Mouse (Mus musculus) MEL (cell line): Measurements from ENCODE around the gene Pld4. TPM values are rescaled to one million over a fixed set of nuclear protein-coding genes. Genes with fewer than 3 reads are reported as not detected.
A peak's percentile ranks its signal among the peaks of the same experiment; 100 is the strongest.

Experiments
- DNase-seq: peaks from one replicate; pipeline ENCODE4 v3.0.0; 2011; ENCODE audit warnings: low read depth, low spot score
- H3K27ac ChIP-seq: 2 replicates; pipeline ENCODE4 v1.5.1; 2012; ENCODE audit warnings: low read depth, mild to moderate bottlenecking, control low read depth, low read length, moderate library complexity; ENCODE audit not compliant: control insufficient read depth
- H3K27me3 ChIP-seq, 2 experiments: fragments of 150-350 bp in 1 of 2; sonication (generic) in 1 of 2; 2 replicates each; pipeline ENCODE4 v1.6.1; 2012; ENCODE audit warnings: low read length in 2 of 2, mild to moderate bottlenecking in 2 of 2, improper control_type of control experiment in 1 of 2, moderate library complexity in 1 of 2; ENCODE audit not compliant: insufficient read depth in 2 of 2, control insufficient read depth in 1 of 2
- H3K36me3 ChIP-seq, 2 experiments: 2 replicates each; pipeline ENCODE4 v1.6.1; 2012 to 2014; ENCODE audit warnings: low read length in 2 of 2, improper control_type of control experiment in 1 of 2, inconsistent platforms in 1 of 2, mild to moderate bottlenecking in 1 of 2; ENCODE audit not compliant: insufficient read depth in 2 of 2, control insufficient read depth in 1 of 2
- H3K4me1 ChIP-seq, 2 experiments: fragments of 150-350 bp in 1 of 2; sonication (generic) in 1 of 2; 2 replicates each; pipeline ENCODE4 v1.6.1; 2012; ENCODE audit warnings: low read length in 2 of 2, improper control_type of control experiment in 1 of 2, mild to moderate bottlenecking in 1 of 2; ENCODE audit not compliant: insufficient read depth in 2 of 2, control insufficient read depth in 1 of 2
- H3K4me3 ChIP-seq, 2 experiments: fragments of 150-350 bp in 1 of 2; sonication (generic) in 1 of 2; 2 replicates each; pipeline ENCODE4 v1.5.1; 2012; ENCODE audit warnings: low read depth in 2 of 2, low read length in 2 of 2, mild to moderate bottlenecking in 2 of 2, moderate library complexity in 2 of 2, control low read depth in 1 of 2, improper control_type of control experiment in 1 of 2; ENCODE audit not compliant: control insufficient read depth in 1 of 2, insufficient read depth in 1 of 2
- H3K79me2 ChIP-seq: 2 replicates; pipeline ENCODE4 v1.6.1; 2012; ENCODE audit warnings: mild to moderate bottlenecking, low read length, moderate library complexity; ENCODE audit not compliant: control insufficient read depth, poor library complexity, insufficient read depth
- H3K9ac ChIP-seq: 2 replicates; pipeline ENCODE4 v1.6.1; 2012; ENCODE audit warnings: low read depth, mild to moderate bottlenecking, control low read depth, low read length, moderate library complexity; ENCODE audit not compliant: control insufficient read depth, poor library complexity, severe bottlenecking
- H3K9me3 ChIP-seq: fragments of 150-350 bp; sonication (generic); replicated peaks from 2 replicates; pipeline ENCODE4 v1.6.1; 2012; ENCODE audit warnings: mild to moderate bottlenecking, low read length, improper control_type of control experiment, moderate library complexity; ENCODE audit not compliant: insufficient read depth
- BHLHE40 ChIP-seq: IDR thresholded peaks from 2 replicates; pipeline ENCODE4 v1.6.1; 2012; ENCODE audit warnings: low read depth, mild to moderate bottlenecking, inconsistent platforms, low read length, improper control_type of control experiment, borderline replicate concordance
- CHD1 ChIP-seq: IDR thresholded peaks from 2 replicates; pipeline ENCODE4 v1.6.1; 2012; ENCODE audit warnings: low read depth, mild to moderate bottlenecking, inconsistent platforms, low read length, improper control_type of control experiment
- CHD2 ChIP-seq: IDR thresholded peaks from 2 replicates; pipeline ENCODE4 v1.6.1; 2011; ENCODE audit warnings: low read length, improper control_type of control experiment
- CTCF ChIP-seq, 3 experiments: IDR thresholded peaks in 2 of 3; conservative IDR thresholded peaks in 1 of 3; 2 replicates each; pipeline ENCODE4 v1.5.1; 2011 to 2012; ENCODE audit warnings: low read length in 3 of 3, low read depth in 2 of 3, mild to moderate bottlenecking in 2 of 3, improper control_type of control experiment in 1 of 3, inconsistent platforms in 1 of 3, mixed read lengths in 1 of 3, moderate library complexity in 1 of 3; ENCODE audit not compliant: control insufficient read depth in 1 of 3, insufficient read depth in 1 of 3, poor library complexity in 1 of 3, severe bottlenecking in 1 of 3
- ELF1 ChIP-seq: IDR thresholded peaks from 2 replicates; pipeline ENCODE4 v1.6.1; 2014; ENCODE audit warnings: low read depth, mild to moderate bottlenecking, inconsistent platforms, low read length, improper control_type of control experiment, moderate library complexity
- EP300 ChIP-seq, 2 experiments: IDR thresholded peaks; 2 replicates each; pipeline ENCODE4 v1.6.1; 2011; ENCODE audit warnings: improper control_type of control experiment in 2 of 2, low read length in 2 of 2, low read depth in 1 of 2, mild to moderate bottlenecking in 1 of 2
- ETS1 ChIP-seq: IDR thresholded peaks from 2 replicates; pipeline ENCODE4 v1.6.1; 2012; ENCODE audit warnings: low read depth, mild to moderate bottlenecking, inconsistent platforms, low read length, improper control_type of control experiment, moderate library complexity
- HCFC1 ChIP-seq: IDR thresholded peaks from 2 replicates; pipeline ENCODE4 v1.6.1; 2012; ENCODE audit warnings: low read depth, mild to moderate bottlenecking, inconsistent platforms, low read length, improper control_type of control experiment, moderate library complexity
- MAFK ChIP-seq: IDR thresholded peaks from 2 replicates; pipeline ENCODE4 v1.6.1; 2011; ENCODE audit warnings: low read depth, mild to moderate bottlenecking, low read length, improper control_type of control experiment, borderline replicate concordance
- MAX ChIP-seq: IDR thresholded peaks from 2 replicates; pipeline ENCODE4 v1.6.1; 2011; ENCODE audit warnings: low read length, improper control_type of control experiment
- MAZ ChIP-seq: IDR thresholded peaks from 2 replicates; pipeline ENCODE4 v1.6.1; 2012; ENCODE audit warnings: low read depth, mild to moderate bottlenecking, inconsistent platforms, low read length, improper control_type of control experiment
- MEF2A ChIP-seq: IDR thresholded peaks from 2 replicates; pipeline ENCODE4 v1.6.1; 2014; ENCODE audit warnings: low read depth, mild to moderate bottlenecking, inconsistent platforms, low read length, improper control_type of control experiment; ENCODE audit not compliant: poor library complexity, insufficient replicate concordance, severe bottlenecking; ENCODE audit errors: extremely low read depth
- MXI1 ChIP-seq: IDR thresholded peaks from 2 replicates; pipeline ENCODE4 v1.6.1; 2011; ENCODE audit warnings: mild to moderate bottlenecking, low read depth, low read length, improper control_type of control experiment
- MYB ChIP-seq: IDR thresholded peaks from 2 replicates; pipeline ENCODE4 v1.6.1; 2011; ENCODE audit warnings: mild to moderate bottlenecking, low read depth, low read length, improper control_type of control experiment
- MYC ChIP-seq: IDR thresholded peaks from 2 replicates; pipeline ENCODE4 v1.6.1; 2011; ENCODE audit warnings: low read depth, mild to moderate bottlenecking, low read length, improper control_type of control experiment, moderate library complexity
- POLR2A ChIP-seq, 2 experiments: IDR thresholded peaks; 2 replicates each; pipeline ENCODE4 v1.6.1; 2011 to 2012; ENCODE audit warnings: low read length in 2 of 2, mild to moderate bottlenecking in 2 of 2, control low read depth in 1 of 2, improper control_type of control experiment in 1 of 2, low read depth in 1 of 2, moderate library complexity in 1 of 2; ENCODE audit not compliant: control insufficient read depth in 1 of 2, insufficient read depth in 1 of 2, poor library complexity in 1 of 2
- RCOR1 ChIP-seq: IDR thresholded peaks from 2 replicates; pipeline ENCODE4 v1.6.1; 2012; ENCODE audit warnings: low read depth, mild to moderate bottlenecking, inconsistent platforms, low read length, improper control_type of control experiment
- SIN3A ChIP-seq: IDR thresholded peaks from 2 replicates; pipeline ENCODE4 v1.6.1; 2012; ENCODE audit warnings: low read length, improper control_type of control experiment, inconsistent platforms
- TAL1 ChIP-seq: IDR thresholded peaks from 2 replicates; pipeline ENCODE4 v1.6.1; 2012; ENCODE audit warnings: mild to moderate bottlenecking, inconsistent platforms, low read length, moderate library complexity, mixed read lengths
- TBP ChIP-seq: IDR thresholded peaks from 2 replicates; pipeline ENCODE4 v1.8.0; 2011; ENCODE audit warnings: low read depth, low read length, improper control_type of control experiment
- TCF12 ChIP-seq: IDR thresholded peaks from 2 replicates; pipeline ENCODE4 v1.6.1; 2014; ENCODE audit warnings: low read depth, mild to moderate bottlenecking, inconsistent platforms, low read length, improper control_type of control experiment, moderate library complexity
- UBTF ChIP-seq: IDR thresholded peaks from 2 replicates; pipeline ENCODE4 v1.6.1; 2012; ENCODE audit warnings: low read depth, mild to moderate bottlenecking, inconsistent platforms, low read length, improper control_type of control experiment, moderate library complexity, borderline replicate concordance; ENCODE audit not compliant: insufficient read depth
- ZC3H11A ChIP-seq: IDR thresholded peaks from 2 replicates; pipeline ENCODE4 v1.6.1; 2012; ENCODE audit warnings: low read depth, mild to moderate bottlenecking, inconsistent platforms, low read length, improper control_type of control experiment
- ZKSCAN1 ChIP-seq: IDR thresholded peaks from 2 replicates; pipeline ENCODE4 v1.6.1; 2012; ENCODE audit warnings: low read depth, mild to moderate bottlenecking, inconsistent platforms, low read length, improper control_type of control experiment, moderate library complexity
- ZMIZ1 ChIP-seq: IDR thresholded peaks from 2 replicates; pipeline ENCODE4 v1.6.1; 2012; ENCODE audit warnings: low read depth, mild to moderate bottlenecking, inconsistent platforms, low read length, improper control_type of control experiment, moderate library complexity
- polyA plus RNA-seq, 2 experiments: library from polyadenylated mRNA; stranded (reverse) in 1 of 2; unstranded in 1 of 2; fragments of >175 nt in 1 of 2; fragments of >200 nt in 1 of 2; gene quantifications; 2 replicates each; pipeline versions ENCODE4 v1.2.1 to v1.2.4; 2012; ENCODE audit warnings: low replicate concordance in 2 of 2, low read depth in 1 of 2; ENCODE audit not compliant: insufficient read length in 2 of 2, insufficient read depth in 1 of 2, missing spikeins in 1 of 2
- total RNA-seq: library from RNA; depleted of rRNA; stranded (reverse); fragments of 300-350 nt; gene quantifications from 2 replicates; pipeline ENCODE4 v1.2.3, GENCODE M21; 2012; rRNA removed

Gene Pld4
- total RNA-seq (9.7 and 9.8 TPM in 2 replicates), polyA plus RNA-seq (10 to 100 TPM in 1 of 2 experiments, not detected in 1; 16.4 TPM)

DNA sequence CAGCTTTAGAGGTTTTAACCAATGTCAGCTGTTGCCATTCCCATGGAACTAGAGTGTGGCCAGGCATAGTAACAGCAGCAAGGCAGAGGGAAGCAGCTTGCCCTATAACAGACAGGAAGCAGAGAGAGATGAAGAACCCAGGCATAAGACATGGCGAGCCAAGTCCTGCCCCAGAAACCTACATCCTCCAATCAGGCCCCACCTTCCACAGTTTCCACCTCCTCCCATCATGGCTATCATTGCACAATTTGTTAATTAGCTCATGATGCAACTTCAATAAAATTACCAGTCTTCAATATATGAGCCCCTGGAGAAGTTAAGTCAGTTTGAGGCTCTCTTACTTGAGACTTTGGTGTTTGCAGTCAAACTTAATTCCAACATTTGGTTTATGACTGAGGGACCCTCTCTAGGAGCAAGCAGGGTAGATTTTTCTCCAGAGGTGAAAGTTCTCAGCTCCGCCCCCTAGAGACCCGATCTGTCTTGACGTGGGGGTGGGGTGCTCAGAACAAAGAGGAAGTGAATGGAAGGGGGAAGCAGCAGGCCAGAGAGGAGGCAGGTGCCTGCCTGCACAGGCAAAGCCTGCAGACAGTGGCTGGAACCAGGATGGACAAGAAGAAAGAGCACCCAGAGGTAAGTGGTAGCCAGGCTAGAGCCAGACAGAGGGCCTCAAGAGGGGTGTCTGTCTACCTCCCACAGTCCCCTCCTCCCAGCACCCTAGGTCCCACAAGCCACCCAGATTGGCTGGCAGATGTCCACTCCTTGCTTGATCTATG is at the start of gene Pld4:
Gene Pld4, plus strand, starts transcription at position 502 of the 773 bp plus-strand sequence.
- Histone ChIP-seq H3K9me3 (no peaks in the 10 kb centered on the region), H3K4me1 (peaks cover 9 to 18% of the 10 kb centered on the region in 2 experiments; a peak in 3 of 4 replicates), H3K4me3 (peak within 1 kb of the TSS in 1 of 2 experiments; percentile 35; a peak in 1 of 4 replicates), H3K27me3 (peaks cover 12 to 17% of the 10 kb centered on the region in 2 experiments), H3K79me2 (no peaks in the 10 kb centered on the region), H3K36me3 (peaks cover 0 to 12% of the 10 kb centered on the region in 2 experiments; a peak in 2 of 4 replicates), H3K27ac (peak within 1 kb of the TSS; percentile 49), H3K9ac (peak within 1 kb of the TSS; percentile 23)
- TF ChIP-seq HCFC1 (peak; percentile 57; the same call in 1 of the 2 replicates), TAL1 (no peak), EP300 (IDR thresholded peaks at IDR 0.05; ENCODE audit: low read depth in 1 of 2, low read length in 2 of 2) (peak; percentile 52 to 63), MXI1 (0 out of 2 replicates have a peak, but pooled peaks have one; percentile 21), TCF12 (peak; percentile 37; the same call in 1 of the 2 replicates), MYC (no peak), SIN3A (peak; percentile 62), CHD2 (peak; percentile 85), ELF1 (peak; percentile 82), MEF2A (no peak), UBTF (0 out of 2 replicates have a peak, but pooled peaks have one; percentile 53), ETS1 (peak; percentile 58; the same call in 1 of the 2 replicates), MYB (no peak), CTCF (IDR thresholded peaks at IDR 0.05 in 2 of 3, conservative IDR thresholded peaks at IDR 0.05 in 1 of 3; ENCODE audit: control insufficient read depth in 1 of 3, insufficient read depth in 1 of 3, low read depth in 2 of 3, low read length in 3 of 3, poor library complexity in 1 of 3, severe bottlenecking in 1 of 3) (peak in 2 of 3 experiments; percentile 16 to 44; a peak in 3 of 6 replicates), ZC3H11A (no peak), RCOR1 (peak; percentile 42; the same call in 1 of the 2 replicates), CHD1 (no peak), BHLHE40 (peak; percentile 73), POLR2A (IDR thresholded peaks at IDR 0.05; ENCODE audit: control insufficient read depth in 1 of 2, insufficient read depth in 1 of 2, low read depth in 1 of 2, low read length in 2 of 2, poor library complexity in 1 of 2) (peak; percentile 39 to 59; a peak in 2 of 4 replicates), MAZ (peak; percentile 92), MAFK (no peak), TBP (no peak), MAX (peak; percentile 59), ZKSCAN1 (no peak), ZMIZ1 (no peak; the same call in 1 of the 2 replicates)
- peak; percentile 95 for DNase-seq
